In genomic region chr7:141772058-141772557, GRCm38 (mm10) we compare ENCODE assay signal across 26 mouse cellular contexts. TPM values are rescaled to one million over a fixed set of nuclear protein-coding genes. Genes with fewer than 3 reads are reported as not detected.
DNase-seq lines count a peak whose midpoint lies in the region; ATAC-seq and TF ChIP-seq lines count a peak whose summit lies in the region.
"Had no signal": no experiment of that assay in that cellular context is flagged by ENCODE, and none has a peak within 500 bp of the region (broad histone marks: within the 10 kb centered on the region; RNA-seq: fewer than 3 reads in every experiment).

No protein-coding gene starts in this region.

- H3K9me3 ChIP-seq in hindbrain, embryonic 10.5 days, result 0 out of 2 replicates have a peak, but pooled peaks cover 1% of the 10 kb centered on the region
- H3K9me3 ChIP-seq in hindbrain, embryonic 14.5 days (ENCODE audit: control insufficient read depth, low read length), result no peaks in the 10 kb centered on the region
- H3K9me3 ChIP-seq in midbrain, embryonic 10.5 days (replicated peaks), result no peaks in the 10 kb centered on the region
- H3K9me3 ChIP-seq in midbrain, embryonic 13.5 days, result no peaks in the 10 kb centered on the region
- H3K9me3 ChIP-seq in embryonic facial prominence, embryonic 14.5 days (ENCODE audit: control insufficient read depth, low read length), result no peaks in the 10 kb centered on the region
- no peaks in the 10 kb centered on the region for H3K9me3 ChIP-seq in stomach, embryonic 16.5 days (replicated peaks; ENCODE audit: control insufficient read depth, low read length)
- H3K9me3 ChIP-seq in hindbrain, postnatal 0 days (ENCODE audit: low read length), result no peaks in the 10 kb centered on the region
- H3K9me3 ChIP-seq: embryonic facial prominence, embryonic 12.5 days; heart, embryonic 13.5 days; hindbrain, embryonic 15.5 days; limb, embryonic 15.5 days had no signal

- TF ChIP-seq POLR2A in thymus, adult 2 months (IDR thresholded peaks at IDR 0.05; ENCODE audit: control insufficient read depth, extremely low read depth, insufficient read depth, low read length, poor library complexity), result no peak

- peak overlapping the region; percentile 17; the same call in 1 of the 2 replicates for H3K27ac ChIP-seq in hindbrain, embryonic 10.5 days
- no peak overlapping the region for H3K27ac ChIP-seq in hindbrain, embryonic 14.5 days
- peak overlapping the region; percentile 49 for H3K27ac ChIP-seq in midbrain, embryonic 10.5 days (replicated peaks)
- no peak overlapping the region for H3K27ac ChIP-seq in midbrain, embryonic 13.5 days
- no peak overlapping the region for H3K27ac ChIP-seq in embryonic facial prominence, embryonic 14.5 days (replicated peaks; ENCODE audit: low read depth, low read length)
- H3K27ac ChIP-seq in stomach, embryonic 16.5 days (ENCODE audit: low read length), result peak overlapping the region; percentile 27; the same call in 1 of the 2 replicates
- H3K27ac ChIP-seq in thymus, adult 2 months (ENCODE audit: control insufficient read depth, insufficient read depth, low read length), result no peak overlapping the region
- H3K27ac ChIP-seq in hindbrain, postnatal 0 days, result no peak overlapping the region
- H3K27ac ChIP-seq: embryonic facial prominence, embryonic 12.5 days; heart, embryonic 13.5 days; hindbrain, embryonic 15.5 days; layer of hippocampus, adult 2 months; limb, embryonic 15.5 days had no signal

- no peak for DNase-seq in hindbrain, embryonic 10.5 days (ENCODE audit: low spot score)
- no peak for DNase-seq in hindbrain, embryonic 14.5 days (ENCODE audit: low spot score)
- no peak for DNase-seq in midbrain, embryonic 10.5 days (ENCODE audit: low spot score)
- peak; percentile 27 for DNase-seq in embryonic facial prominence, embryonic 14.5 days (ENCODE audit: low spot score)
- DNase-seq in thymus, adult 2 months, result no peak
- no peak for DNase-seq in hindbrain, postnatal 0 days (ENCODE audit: low spot score)
- DNase-seq: cerebellum, adult 9-10 months; gastrocnemius, postnatal 14 days; heart, adult 18-20 months; kidney, adult 2 months; kidney, postnatal 14 days; lung, postnatal 36 days had no signal

- no peak overlapping the region for H3K9ac ChIP-seq in hindbrain, embryonic 14.5 days
- H3K9ac ChIP-seq in midbrain, embryonic 13.5 days (replicated peaks), result no peak overlapping the region
- H3K9ac ChIP-seq in embryonic facial prominence, embryonic 14.5 days (ENCODE audit: low read depth, low read length), result no peak overlapping the region
- no peak overlapping the region for H3K9ac ChIP-seq in stomach, embryonic 16.5 days (ENCODE audit: low read length)
- no peak overlapping the region for H3K9ac ChIP-seq in hindbrain, postnatal 0 days (replicated peaks; ENCODE audit: low read length)
- H3K9ac ChIP-seq: embryonic facial prominence, embryonic 12.5 days; heart, embryonic 13.5 days; hindbrain, embryonic 15.5 days; limb, embryonic 15.5 days had no signal

- peaks cover 26% of the 10 kb centered on the region for H3K4me1 ChIP-seq in hindbrain, embryonic 10.5 days (replicated peaks)
- H3K4me1 ChIP-seq in hindbrain, embryonic 14.5 days (replicated peaks; ENCODE audit: control insufficient read depth, insufficient read depth, low read length), result no peaks in the 10 kb centered on the region
- H3K4me1 ChIP-seq in midbrain, embryonic 10.5 days, result peaks cover 16% of the 10 kb centered on the region
- H3K4me1 ChIP-seq in midbrain, embryonic 13.5 days (replicated peaks), result peaks cover 10% of the 10 kb centered on the region
- H3K4me1 ChIP-seq in embryonic facial prominence, embryonic 14.5 days (ENCODE audit: control insufficient read depth, insufficient read depth, low read length), result peaks cover 7% of the 10 kb centered on the region; the same call in 1 of the 2 replicates
- peaks cover 14% of the 10 kb centered on the region for H3K4me1 ChIP-seq in stomach, embryonic 16.5 days (ENCODE audit: control insufficient read depth, insufficient read depth, low read length)
- no peaks in the 10 kb centered on the region for H3K4me1 ChIP-seq in thymus, adult 2 months (replicated peaks; ENCODE audit: control insufficient read depth, insufficient read depth, low read length)
- no peaks in the 10 kb centered on the region for H3K4me1 ChIP-seq in hindbrain, postnatal 0 days (ENCODE audit: insufficient read depth, low read length)
- H3K4me1 ChIP-seq: limb, embryonic 15.5 days had no signal

- H3K36me3 ChIP-seq in hindbrain, embryonic 10.5 days, result no peaks in the 10 kb centered on the region
- no peaks in the 10 kb centered on the region for H3K36me3 ChIP-seq in hindbrain, embryonic 14.5 days (replicated peaks; ENCODE audit: control insufficient read depth, insufficient read depth)
- H3K36me3 ChIP-seq in midbrain, embryonic 10.5 days, result no peaks in the 10 kb centered on the region
- H3K36me3 ChIP-seq in midbrain, embryonic 13.5 days, result no peaks in the 10 kb centered on the region
- no peaks in the 10 kb centered on the region for H3K36me3 ChIP-seq in embryonic facial prominence, embryonic 14.5 days (ENCODE audit: control insufficient read depth, insufficient read depth, low read length)
- no peaks in the 10 kb centered on the region for H3K36me3 ChIP-seq in stomach, embryonic 16.5 days (ENCODE audit: control insufficient read depth, insufficient read depth, low read length)
- H3K36me3 ChIP-seq in thymus, adult 2 months (ENCODE audit: control insufficient read depth, insufficient read depth, low read length), result no peaks in the 10 kb centered on the region
- H3K36me3 ChIP-seq in hindbrain, postnatal 0 days (ENCODE audit: insufficient read depth, low read length), result no peaks in the 10 kb centered on the region
- H3K36me3 ChIP-seq: embryonic facial prominence, embryonic 12.5 days; heart, embryonic 13.5 days; hindbrain, embryonic 15.5 days; limb, embryonic 15.5 days had no signal

- no peaks in the 10 kb centered on the region for H3K27me3 ChIP-seq in hindbrain, embryonic 10.5 days (ENCODE audit: insufficient read depth, poor library complexity, severe bottlenecking)
- H3K27me3 ChIP-seq in hindbrain, embryonic 14.5 days (ENCODE audit: control insufficient read depth, insufficient read depth, low read length), result no peaks in the 10 kb centered on the region
- no peaks in the 10 kb centered on the region for H3K27me3 ChIP-seq in midbrain, embryonic 10.5 days (ENCODE audit: low read depth, poor library complexity, severe bottlenecking)
- H3K27me3 ChIP-seq in midbrain, embryonic 13.5 days, result no peaks in the 10 kb centered on the region
- H3K27me3 ChIP-seq in embryonic facial prominence, embryonic 14.5 days (replicated peaks; ENCODE audit: control insufficient read depth, insufficient read depth, low read length), result no peaks in the 10 kb centered on the region
- H3K27me3 ChIP-seq in stomach, embryonic 16.5 days (ENCODE audit: control insufficient read depth, insufficient read depth, low read length), result no peaks in the 10 kb centered on the region
- no peaks in the 10 kb centered on the region for H3K27me3 ChIP-seq in thymus, adult 2 months (ENCODE audit: control insufficient read depth, insufficient read depth, low read length)
- no peaks in the 10 kb centered on the region for H3K27me3 ChIP-seq in hindbrain, postnatal 0 days (ENCODE audit: insufficient read depth, low read length)
- H3K27me3 ChIP-seq: embryonic facial prominence, embryonic 12.5 days; hindbrain, embryonic 15.5 days; limb, embryonic 15.5 days had no signal

- H3K4me2 ChIP-seq in hindbrain, embryonic 14.5 days (replicated peaks), result no peak overlapping the region
- H3K4me2 ChIP-seq in midbrain, embryonic 13.5 days (replicated peaks), result no peak overlapping the region
- no peak overlapping the region for H3K4me2 ChIP-seq in embryonic facial prominence, embryonic 14.5 days (ENCODE audit: low read depth, low read length)
- 0 out of 2 replicates have a peak overlapping the region, but pooled peaks have one; percentile 19 for H3K4me2 ChIP-seq in stomach, embryonic 16.5 days (ENCODE audit: low read depth, low read length)
- H3K4me2 ChIP-seq in hindbrain, postnatal 0 days (ENCODE audit: low read depth, low read length), result no peak overlapping the region
- H3K4me2 ChIP-seq: embryonic facial prominence, embryonic 12.5 days; heart, embryonic 13.5 days; hindbrain, embryonic 15.5 days; limb, embryonic 15.5 days had no signal

- 74% methylated on average over 1 of the region's 1 CpGs for WGBS in hindbrain, embryonic 10.5 days
- 88% methylated on average over 1 of the region's 1 CpGs for WGBS in hindbrain, embryonic 14.5 days
- WGBS in midbrain, embryonic 10.5 days, result 59% methylated on average over 1 of the region's 1 CpGs
- 63% methylated on average over 1 of the region's 1 CpGs for WGBS in midbrain, embryonic 13.5 days
- 56% methylated on average over 1 of the region's 1 CpGs for WGBS in embryonic facial prominence, embryonic 14.5 days
- WGBS in stomach, embryonic 16.5 days, result 60% methylated on average over 1 of the region's 1 CpGs
- WGBS in thymus, adult 2 months, result 56% methylated on average over 1 of the region's 1 CpGs
- 65% methylated on average over 1 of the region's 1 CpGs for WGBS in hindbrain, postnatal 0 days

- ATAC-seq in hindbrain, embryonic 14.5 days (ENCODE audit: low FRiP score), result no peak
- ATAC-seq in midbrain, embryonic 13.5 days, result no peak
- ATAC-seq in embryonic facial prominence, embryonic 14.5 days (ENCODE audit: low read depth), result 0 out of 2 replicates have a peak, but pooled peaks have one; percentile 50
- ATAC-seq in stomach, embryonic 16.5 days (ENCODE audit: insufficient read depth, low FRiP score), result peak; percentile 70; the same call in 1 of the 2 replicates
- no peak for ATAC-seq in hindbrain, postnatal 0 days

- no peak overlapping the region for H3K4me3 ChIP-seq in hindbrain, embryonic 10.5 days
- H3K4me3 ChIP-seq in hindbrain, embryonic 14.5 days (replicated peaks; ENCODE audit: low read length), result no peak overlapping the region
- H3K4me3 ChIP-seq in midbrain, embryonic 10.5 days, result no peak overlapping the region
- H3K4me3 ChIP-seq in midbrain, embryonic 13.5 days (replicated peaks), result no peak overlapping the region
- no peak overlapping the region for H3K4me3 ChIP-seq in embryonic facial prominence, embryonic 14.5 days (ENCODE audit: low read depth, low read length)
- H3K4me3 ChIP-seq in stomach, embryonic 16.5 days (replicated peaks; ENCODE audit: low read length), result no peak overlapping the region
- no peak overlapping the region for H3K4me3 ChIP-seq in thymus, adult 2 months (ENCODE audit: control insufficient read depth, insufficient read depth, low read length)
- no peak overlapping the region for H3K4me3 ChIP-seq in hindbrain, postnatal 0 days (ENCODE audit: low read length)
- H3K4me3 ChIP-seq: embryonic facial prominence, embryonic 12.5 days; heart, embryonic 13.5 days; hindbrain, embryonic 15.5 days; layer of hippocampus, adult 2 months; limb, embryonic 15.5 days had no signal

- no peak for TF ChIP-seq CTCF in thymus, adult 2 months (IDR thresholded peaks at IDR 0.05; ENCODE audit: borderline replicate concordance, control insufficient read depth, extremely low read depth, insufficient read depth, low read length, poor library complexity)
- TF ChIP-seq CTCF in hindbrain, postnatal 0 days (IDR thresholded peaks at IDR 0.05; ENCODE audit: low read depth), result no peak

RNA-seq across cellular contexts. Expression of gene Muc5ac, which starts 16.7 kb away (rescaled TPM):
- polyA plus RNA-seq in hindbrain, embryonic 10.5 days (2016; fragmentation: Nextera tagmentation; extraction: Ambion mirVana), result not detected in 2 replicates
- polyA plus RNA-seq in hindbrain, embryonic 14.5 days (2014; fragmentation: Nextera tagmentation; extraction: Ambion mirVana), result not detected in 2 replicates
- not detected in 2 replicates for polyA plus RNA-seq in midbrain, embryonic 10.5 days (2016; fragmentation: Nextera tagmentation; extraction: Ambion mirVana)
- polyA plus RNA-seq in midbrain, embryonic 13.5 days (2015; fragmentation: Nextera tagmentation; extraction: Ambion mirVana), result not detected in 2 replicates
- 0.03 and 0.04 TPM in 2 replicates for polyA plus RNA-seq in embryonic facial prominence, embryonic 14.5 days (2014; fragmentation: Nextera tagmentation; extraction: Ambion mirVana)
- 2.4 and 3.1 TPM in 2 replicates for polyA plus RNA-seq in stomach, embryonic 16.5 days (2015; fragmentation: Nextera tagmentation; extraction: Ambion mirVana)
- 0.59 and 0.60 TPM in 2 replicates for polyA plus RNA-seq in thymus, adult 2 months (2012; rRNA removed)
- not detected in 2 replicates for total RNA-seq in hindbrain, postnatal 0 days (2014; rRNA removed)
- not detected in 2 replicates for polyA plus RNA-seq in hindbrain, postnatal 0 days (2015; fragmentation: Nextera tagmentation; extraction: Ambion mirVana)
- total RNA-seq: gastrocnemius, postnatal 14 days; heart, postnatal 25 days; layer of hippocampus, adult 2 months; left cerebral cortex, postnatal 36 days; megakaryocyte-erythroid progenitor cell, adult 5-6 weeks; MEL; monocyte, adult 5-6 weeks had no signal
- polyA plus RNA-seq: cortical plate, adult 2 months; embryonic facial prominence, embryonic 12.5 days; heart, embryonic 13.5 days; hindbrain, embryonic 15.5 days; limb, embryonic 15.5 days; neural tube, embryonic 11.5 days had no signal

Comparison
In these comparisons a context has a peak if more than half of its experiments do, and no peak if none do; other contexts are left out.
1. H3K27ac ChIP-seq: peak in hindbrain, embryonic 10.5 days (single experiment), midbrain, embryonic 10.5 days (single experiment) and stomach, embryonic 16.5 days (single experiment); none in hindbrain, embryonic 14.5 days (single experiment), midbrain, embryonic 13.5 days (single experiment), embryonic facial prominence, embryonic 14.5 days (single experiment), thymus, adult 2 months (single experiment) and hindbrain, postnatal 0 days (single experiment).
2. ATAC-seq: peak in embryonic facial prominence, embryonic 14.5 days (single experiment) and stomach, embryonic 16.5 days (single experiment); none in hindbrain, embryonic 14.5 days (single experiment), midbrain, embryonic 13.5 days (single experiment) and hindbrain, postnatal 0 days (single experiment).